Mouse (Mus musculus): ENCODE measurements around the gene Prss42.

- TF ChIP-seq CTCF (IDR thresholded peaks at IDR 0.05; ENCODE audit: low read depth, low read length) (no peak), POLR2A (IDR thresholded peaks at IDR 0.05; ENCODE audit: borderline replicate concordance, low read depth, low read length) (no peak)
Measured at GRCm38 (mm10) chr9:110797866-110798265, at the start of gene Prss42.

Data from bone marrow macrophage, adult 2 months (primary cell).